Mouse (Mus musculus) cortical plate, adult 2 months (tissue): ENCODE measurements at regions not wholly inside any gene's neighbourhood (a gene's known extent, or its start where the extent isn't known, plus 50 kb on each side); places are given as distances from the start of the nearest gene placed in this dataset.

Source experiments
- H3K27ac ChIP-seq: fragments of 200-500 bp; 2 replicates; pipeline ENCODE4 v1.5.1; 2012; ENCODE audit warnings: low read length, control low read depth, inconsistent platforms; ENCODE audit not compliant: insufficient read depth
- H3K4me1 ChIP-seq: fragments of 200-500 bp; 2 replicates; pipeline ENCODE4 v1.6.1; 2011; ENCODE audit warnings: low read length; ENCODE audit not compliant: control insufficient read depth, insufficient read depth
- H3K4me3 ChIP-seq: fragments of 200-500 bp; 2 replicates; pipeline ENCODE4 v1.5.1; 2011; ENCODE audit warnings: mild to moderate bottlenecking, low read length, control low read depth; ENCODE audit not compliant: insufficient read depth
- CTCF ChIP-seq: fragments of 200-500 bp; IDR thresholded peaks from 2 replicates; pipeline ENCODE4 v1.5.1; 2011; ENCODE audit warnings: mild to moderate bottlenecking, control low read depth, low read length; ENCODE audit not compliant: insufficient read depth; ENCODE audit errors: extremely low read depth
- POLR2A ChIP-seq: fragments of 200-500 bp; IDR thresholded peaks from 2 replicates; pipeline ENCODE4 v1.6.1; 2011; ENCODE audit warnings: mild to moderate bottlenecking, low read length, control low read depth; ENCODE audit not compliant: insufficient read depth; ENCODE audit errors: extremely low read depth

DNA sequence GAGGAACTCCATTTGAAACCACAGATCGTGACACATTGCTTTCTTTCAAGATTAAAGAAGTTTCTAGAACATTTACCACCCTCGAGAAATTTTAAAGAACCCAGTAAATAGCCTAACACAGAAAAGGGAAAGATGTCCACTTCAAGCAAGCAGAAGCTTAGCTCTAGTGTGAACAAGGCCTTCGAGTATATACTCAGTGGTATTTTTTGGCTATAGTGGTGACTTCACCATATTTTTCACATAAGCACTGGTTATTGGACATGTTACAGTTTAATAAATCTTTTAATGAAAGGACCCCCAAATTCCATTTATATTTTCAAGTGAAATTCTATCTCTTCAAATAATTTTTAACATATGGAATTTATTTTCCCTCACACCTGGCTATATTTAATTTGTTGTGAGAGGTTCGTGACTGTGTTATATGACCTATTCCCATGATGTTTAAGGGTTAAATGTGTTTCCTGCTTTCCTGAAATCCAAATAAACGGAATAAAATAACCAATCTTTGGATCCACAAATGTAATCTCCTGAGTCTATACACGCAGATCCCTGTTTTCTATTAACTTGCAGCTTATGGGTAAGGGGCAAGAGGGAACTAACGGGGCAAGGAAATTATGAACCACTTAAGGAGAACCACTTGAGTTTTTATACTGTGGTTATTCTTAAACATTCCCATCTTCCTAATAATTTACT lies 60.6 kb upstream of the Tas2r134 start:
- TF ChIP-seq POLR2A (no peak), CTCF (no peak)
- no peak overlapping the region for H3K27ac ChIP-seq
- no peak overlapping the region for H3K4me3 ChIP-seq
- H3K4me1 ChIP-seq = no peaks in the 10 kb centered on the region

DNA sequence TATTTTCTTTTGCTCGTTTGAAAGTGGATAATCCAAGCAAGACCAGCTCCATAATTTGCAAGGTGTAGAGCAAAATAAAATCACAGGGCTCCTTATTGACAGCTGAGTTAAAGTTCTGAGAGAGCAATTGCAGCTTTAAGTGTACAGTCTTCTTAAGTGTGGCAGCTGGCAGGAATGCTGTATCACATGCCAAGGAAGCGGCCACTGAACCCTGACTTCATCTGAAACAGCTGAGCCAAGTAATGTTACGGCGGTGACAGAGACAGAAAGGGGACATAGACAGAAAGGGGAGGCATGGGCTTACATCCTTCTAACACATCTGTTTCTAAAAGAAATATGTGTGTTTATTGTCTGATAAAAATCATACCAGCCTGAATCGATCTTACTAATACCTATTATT lies 63.4 kb upstream of the Tas2r134 start:
- TF ChIP-seq POLR2A (no peak), CTCF (no peak)
- no peaks in the 10 kb centered on the region for H3K4me1 ChIP-seq
- no peak overlapping the region for H3K4me3 ChIP-seq
- no peak overlapping the region for H3K27ac ChIP-seq

GRCm38 (mm10) chr2:51563240-51563639 lies 64.1 kb upstream of the Tas2r134 start:
- TF ChIP-seq POLR2A (no peak), CTCF (no peak)
- Histone ChIP-seq H3K27ac (no peak overlapping the region), H3K4me3 (no peak overlapping the region), H3K4me1 (no peaks in the 10 kb centered on the region)

DNA sequence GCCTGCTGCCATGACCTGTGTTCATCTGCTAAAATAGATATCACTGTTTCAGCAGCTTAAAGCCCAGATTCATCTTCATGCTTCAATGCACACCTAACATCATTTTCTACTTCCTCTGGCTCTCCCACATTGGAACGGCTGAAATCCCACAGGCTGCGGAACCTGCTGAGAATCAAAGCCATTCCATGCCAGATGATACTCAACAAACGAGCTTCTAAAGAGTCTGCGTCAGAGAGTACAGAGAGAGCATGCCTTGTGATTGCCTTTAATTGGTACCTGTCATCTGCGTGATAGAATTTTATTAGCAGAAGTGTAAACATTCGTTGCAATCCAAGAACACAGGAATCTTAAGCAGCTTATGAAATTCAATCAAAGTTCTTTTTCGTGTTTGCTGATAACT lies 76.4 kb upstream of the Tas2r134 start:
- no peak overlapping the region for H3K4me3 ChIP-seq
- TF ChIP-seq CTCF = no peak
- TF ChIP-seq POLR2A = no peak
- H3K4me1 ChIP-seq = no peaks in the 10 kb centered on the region
- no peak overlapping the region for H3K27ac ChIP-seq

DNA sequence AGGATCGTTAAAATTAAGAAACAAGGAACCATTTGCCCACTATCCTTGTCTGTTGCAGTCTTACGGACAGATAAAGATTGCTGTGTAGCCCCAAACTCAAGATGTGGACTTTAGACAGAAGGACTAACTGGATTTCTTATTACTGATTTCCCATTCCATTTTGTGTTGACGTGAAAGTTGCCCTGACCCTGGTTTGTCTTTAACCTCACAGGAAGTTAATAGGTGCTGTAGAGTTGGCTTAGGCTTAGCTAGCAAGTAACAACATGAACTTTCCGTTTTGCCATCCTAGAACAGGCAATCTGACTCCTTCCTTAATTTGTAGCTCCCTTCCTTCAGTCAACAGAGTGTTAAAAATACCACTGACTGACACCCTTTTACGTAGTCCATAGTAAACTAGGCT lies 78.2 kb upstream of the Tas2r134 start:
- TF ChIP-seq CTCF = no peak
- TF ChIP-seq POLR2A = no peak
- Histone ChIP-seq H3K27ac (no peak overlapping the region), H3K4me3 (no peak overlapping the region)

GRCm38 (mm10) chr2:51546181-51546580 lies 81.1 kb upstream of the Tas2r134 start:
- Histone ChIP-seq H3K27ac (no peak overlapping the region), H3K4me3 (no peak overlapping the region), H3K4me1 (no peaks in the 10 kb centered on the region)
- no peak for TF ChIP-seq POLR2A

More for the DNA sequence above, 78.2 kb upstream of the Tas2r134 start:
- no peaks in the 10 kb centered on the region for H3K4me1 ChIP-seq

DNA sequence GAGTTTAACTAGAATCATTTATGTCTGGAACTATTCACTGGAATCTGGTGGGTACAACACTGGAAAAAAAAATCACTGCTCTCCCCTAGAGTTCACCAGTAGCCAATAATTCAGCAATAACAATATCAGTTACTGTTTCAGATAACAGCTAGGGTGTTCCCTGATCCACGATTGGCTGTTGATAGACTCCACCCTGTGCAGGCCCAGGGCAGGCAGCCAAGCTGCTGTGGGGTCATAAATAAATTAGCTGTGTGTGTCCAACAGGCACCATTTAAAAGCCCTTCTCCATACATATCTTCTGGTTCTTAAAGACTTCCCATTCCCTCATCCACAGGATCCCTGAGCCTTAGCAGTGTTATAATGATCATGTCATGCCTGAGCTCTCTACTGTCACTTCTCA lies 83.4 kb upstream of the Tas2r134 start:
- TF ChIP-seq POLR2A (no peak), CTCF (no peak)
- Histone ChIP-seq H3K27ac (no peak overlapping the region), H3K4me3 (no peak overlapping the region), H3K4me1 (no peaks in the 10 kb centered on the region)

DNA sequence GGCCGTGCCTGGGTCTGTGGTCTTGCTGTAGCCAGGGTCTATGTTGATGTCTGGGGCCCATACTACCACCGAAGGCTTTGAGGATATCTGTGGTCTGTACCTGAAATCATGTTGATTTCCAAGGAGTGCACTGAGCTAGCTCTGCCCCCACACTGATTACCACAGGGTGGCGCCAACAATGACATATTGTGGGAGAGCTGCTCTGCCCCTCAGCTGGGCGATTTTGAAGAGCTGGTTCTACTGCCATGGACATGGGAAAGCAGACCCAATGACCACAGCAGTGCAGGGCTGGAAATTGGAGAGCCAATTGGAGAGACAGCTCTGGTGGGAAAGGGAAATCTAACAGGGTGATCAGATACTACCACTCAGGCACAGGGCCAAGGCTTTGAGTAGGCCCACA lies 85.0 kb upstream of the Tas2r134 start:
- TF ChIP-seq CTCF (peak; percentile 18; the same call in 1 of the 2 replicates), POLR2A (no peak)
- no peak overlapping the region for H3K27ac ChIP-seq
- H3K4me3 ChIP-seq = no peak overlapping the region
- H3K4me1 ChIP-seq = no peaks in the 10 kb centered on the region

- H3K4me3 ChIP-seq = no peak overlapping the region
- no peaks in the 10 kb centered on the region for H3K4me1 ChIP-seq
- no peak overlapping the region for H3K27ac ChIP-seq
- TF ChIP-seq POLR2A (no peak), CTCF (no peak)
Measured at GRCm38 (mm10) chr2:51532709-51533414, 94.4 kb upstream of the Tas2r134 start.

GRCm38 (mm10) chr2:51531106-51531839 lies 96.0 kb upstream of the Tas2r134 start:
- TF ChIP-seq POLR2A (no peak), CTCF (no peak)
- no peaks in the 10 kb centered on the region for H3K4me1 ChIP-seq
- H3K27ac ChIP-seq = no peak overlapping the region
- H3K4me3 ChIP-seq = no peak overlapping the region

DNA sequence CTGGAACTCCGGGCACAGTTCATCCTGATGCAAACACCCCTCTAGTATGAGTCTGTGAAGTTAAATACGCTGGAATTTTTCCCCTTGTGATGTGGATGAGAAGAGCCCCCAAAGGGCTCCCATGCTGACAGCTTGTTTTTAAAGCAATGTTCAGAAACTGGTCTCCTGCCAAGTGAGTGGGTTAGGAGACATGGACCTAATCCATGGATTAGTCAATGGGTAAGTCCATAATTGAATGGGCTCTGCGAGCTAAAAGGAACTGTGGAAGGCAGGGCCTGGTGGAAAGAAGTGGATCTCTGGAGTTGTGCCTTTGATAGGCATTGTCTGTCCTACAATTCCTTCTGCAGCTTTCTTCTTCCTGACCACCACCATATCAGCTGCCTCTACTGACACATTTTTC lies 104.5 kb upstream of the Tas2r134 start:
- H3K4me3 ChIP-seq = no peak overlapping the region
- H3K4me1 ChIP-seq = no peaks in the 10 kb centered on the region
- H3K27ac ChIP-seq = no peak overlapping the region
- TF ChIP-seq POLR2A = no peak
- TF ChIP-seq CTCF = no peak
